Mouse (Mus musculus) thymus, adult 2 months (tissue): Measurements from ENCODE around the gene Ntm.

Experiments
- CTCF ChIP-seq: fragments of 200-500 bp; IDR thresholded peaks from 2 replicates; pipeline ENCODE4 v1.5.1; 2012; ENCODE audit warnings: mild to moderate bottlenecking, control low read depth, low read length, moderate library complexity, borderline replicate concordance; ENCODE audit not compliant: control insufficient read depth, poor library complexity, insufficient read depth; ENCODE audit errors: extremely low read depth
- POLR2A ChIP-seq: fragments of 200-500 bp; IDR thresholded peaks from 2 replicates; pipeline ENCODE4 v1.6.1; 2012; ENCODE audit warnings: mild to moderate bottlenecking, low read length, control low read depth, moderate library complexity; ENCODE audit not compliant: control insufficient read depth, poor library complexity, insufficient read depth; ENCODE audit errors: extremely low read depth

- TF ChIP-seq CTCF (no peak), POLR2A (no peak)
Observed at GRCm38 (mm10) chr9:29771071-29771785, 191.7 kb downstream of the Ntm start.
